Mouse (Mus musculus) erythroblast, embryonic 14.5 days (primary cell): ENCODE data around the gene Edem2. TPM values are rescaled to one million over a fixed set of nuclear protein-coding genes. Genes with fewer than 3 reads are reported as not detected.

Source experiments
- H3K27me3 ChIP-seq: 2 replicates; pipeline ENCODE4 v1.6.1; 2012; ENCODE audit warnings: inconsistent platforms; ENCODE audit not compliant: control insufficient read depth
- H3K36me3 ChIP-seq: 2 replicates; pipeline ENCODE4 v1.6.1; 2012; ENCODE audit warnings: mild to moderate bottlenecking, inconsistent platforms; ENCODE audit not compliant: control insufficient read depth
- H3K4me1 ChIP-seq: 2 replicates; pipeline ENCODE4 v1.6.1; 2012; ENCODE audit warnings: inconsistent platforms; ENCODE audit not compliant: control insufficient read depth
- H3K4me3 ChIP-seq: replicated peaks from 2 replicates; pipeline ENCODE3; 2012; ENCODE audit warnings: moderate library complexity, mild to moderate bottlenecking, inconsistent platforms
- H3K9me3 ChIP-seq: 2 replicates; pipeline ENCODE4 v1.6.1; 2012; ENCODE audit warnings: low read length, inconsistent platforms, mixed read lengths; ENCODE audit not compliant: control insufficient read depth
- GATA1 ChIP-seq: IDR thresholded peaks from 2 replicates; pipeline ENCODE4 v1.6.1; 2012; ENCODE audit warnings: low read length, inconsistent platforms, mixed read lengths
- TAL1 ChIP-seq: IDR thresholded peaks from 3 replicates; pipeline ENCODE4 v1.6.1; 2012; ENCODE audit warnings: low read length, inconsistent platforms, mixed read lengths
- polyA plus RNA-seq: library from polyadenylated mRNA; stranded (reverse); fragments of >175 nt; gene quantifications from 2 replicates; pipeline ENCODE4 v1.2.3, GENCODE M21; 2012

Edem2 gene
- polyA plus RNA-seq, 1 experiment: 2.8 TPM

DNA sequence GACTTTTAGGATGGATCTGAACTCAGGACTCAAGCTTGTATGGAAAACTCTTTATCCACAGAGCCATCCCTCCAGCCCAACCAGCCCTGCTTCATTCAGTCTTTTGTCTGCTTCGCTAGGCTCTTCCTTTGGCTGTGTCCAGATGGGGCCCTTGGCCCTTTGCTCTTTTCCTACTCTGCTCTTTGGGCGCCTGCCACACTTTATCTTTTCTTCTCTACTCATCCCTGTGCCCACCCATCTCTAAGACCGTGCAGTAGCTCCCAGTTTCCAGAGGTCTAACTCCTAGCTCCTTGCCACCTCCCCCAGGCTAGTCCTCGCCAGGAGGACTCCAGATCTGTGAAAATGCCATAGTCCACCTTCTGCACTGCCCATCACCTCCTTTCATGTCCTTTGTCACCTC is 44.4 kb upstream of the Edem2 start:
- Histone ChIP-seq H3K27me3 (peaks cover 70% of the 10 kb centered on the region), H3K9me3 (no peaks in the 10 kb centered on the region; the same call in 1 of the 2 replicates), H3K36me3 (no peaks in the 10 kb centered on the region), H3K4me1 (peaks cover 2% of the 10 kb centered on the region), H3K4me3 (no peak overlapping the region)
- no peak for TF ChIP-seq TAL1

DNA sequence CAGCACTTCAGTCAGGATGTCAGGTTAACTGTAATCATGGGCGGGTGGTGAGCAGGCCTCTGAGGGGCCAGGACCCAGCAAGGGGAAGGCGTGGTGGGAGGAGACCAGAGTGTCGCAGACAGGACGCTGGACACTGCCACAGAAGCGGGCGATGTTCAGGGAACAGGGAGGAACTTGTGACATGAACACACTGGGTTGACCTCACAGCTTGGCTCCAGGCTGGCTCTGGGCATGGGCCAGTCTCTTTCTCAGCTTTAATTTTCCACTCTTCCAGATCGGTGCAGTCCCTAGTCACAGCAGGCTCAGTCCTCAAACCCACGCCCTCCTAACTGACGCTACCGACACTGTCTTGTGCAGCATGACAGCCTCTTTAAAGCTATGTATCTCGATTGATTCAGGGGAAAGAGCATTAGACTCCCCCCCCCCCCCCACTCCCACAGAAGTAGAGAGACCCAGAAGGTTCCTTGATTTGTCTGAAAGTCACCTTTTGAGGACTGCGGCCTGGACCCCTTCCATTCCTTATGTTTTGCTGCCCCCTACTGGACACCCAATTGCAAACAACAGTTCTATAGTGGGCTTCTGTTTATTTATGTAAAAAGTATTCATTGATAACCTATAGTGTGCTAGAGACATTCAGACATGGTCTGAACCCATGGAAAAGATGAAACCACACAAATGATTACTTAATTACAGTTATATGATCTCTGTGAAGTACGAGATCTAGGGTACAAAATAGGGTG is 35.6 kb upstream of the Edem2 start:
- no peaks in the 10 kb centered on the region for H3K36me3 ChIP-seq
- TF ChIP-seq TAL1: no peak
- no peak for TF ChIP-seq GATA1
- no peak overlapping the region for H3K4me3 ChIP-seq
- peaks cover 4% of the 10 kb centered on the region; the same call in 1 of the 2 replicates for H3K27me3 ChIP-seq
- no peaks in the 10 kb centered on the region for H3K9me3 ChIP-seq
- no peaks in the 10 kb centered on the region; the same call in 1 of the 2 replicates for H3K4me1 ChIP-seq

DNA sequence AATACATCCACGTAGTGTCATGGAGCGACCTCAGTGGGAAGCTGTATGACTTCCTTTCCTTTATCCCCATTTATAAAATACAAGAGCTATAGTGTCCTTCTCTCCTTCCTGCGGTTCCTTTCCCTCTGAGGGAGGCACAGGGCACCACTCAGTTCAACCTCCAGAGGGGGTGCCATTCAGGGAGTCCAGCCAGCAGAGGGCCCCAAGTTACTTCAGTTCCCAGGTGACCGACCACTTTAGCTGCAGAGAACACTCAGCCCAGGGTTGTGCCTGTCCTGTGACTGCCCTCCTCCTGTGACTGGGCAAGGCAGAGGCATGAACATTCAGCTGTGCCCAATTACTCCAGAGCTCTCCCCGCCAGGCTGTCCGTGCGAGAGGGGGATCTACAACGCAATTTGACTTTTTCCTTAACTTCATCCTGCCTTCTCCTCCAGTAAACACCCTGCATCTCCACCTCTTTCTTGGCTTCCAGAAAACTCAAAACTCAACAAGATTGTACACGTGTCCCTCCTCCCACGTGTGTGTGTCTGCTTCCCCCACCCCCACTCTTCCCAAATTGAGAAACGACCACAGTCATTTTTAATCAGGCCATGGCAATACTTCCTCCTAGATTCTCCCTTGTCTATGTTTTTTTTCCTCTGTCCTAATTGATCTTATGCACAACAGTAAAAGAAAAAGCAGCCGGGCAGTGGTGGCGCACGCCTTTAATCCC is 27.7 kb upstream of the Edem2 start:
- Histone ChIP-seq H3K27me3 (peaks cover 21% of the 10 kb centered on the region), H3K36me3 (no peaks in the 10 kb centered on the region), H3K4me1 (no peaks in the 10 kb centered on the region), H3K4me3 (no peak overlapping the region), H3K9me3 (no peaks in the 10 kb centered on the region)
- TF ChIP-seq TAL1: no peak
- TF ChIP-seq GATA1: no peak

DNA sequence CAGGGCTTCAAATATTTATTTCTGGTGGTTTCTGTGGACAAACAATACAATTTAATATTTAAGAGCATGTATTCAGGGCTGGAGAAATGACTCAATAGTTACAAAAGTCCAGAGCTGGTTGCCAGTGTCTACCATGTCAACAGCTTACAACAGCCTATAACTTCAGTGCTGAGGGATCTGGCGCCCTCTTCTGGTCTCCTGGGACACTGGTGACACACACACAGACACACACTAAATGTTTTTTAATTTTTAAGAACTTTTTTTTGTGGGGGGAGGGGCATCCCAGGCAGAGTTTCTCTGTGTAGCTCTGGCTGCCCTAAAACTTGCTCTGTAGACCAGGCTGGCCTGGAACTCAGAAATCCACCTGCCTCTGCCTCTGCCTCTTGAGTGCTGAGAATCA is 26.5 kb upstream of the Edem2 start:
- H3K4me3 ChIP-seq: no peak overlapping the region
- no peaks in the 10 kb centered on the region for H3K4me1 ChIP-seq
- H3K27me3 ChIP-seq: peaks cover 33% of the 10 kb centered on the region
- TF ChIP-seq GATA1 (no peak), TAL1 (no peak)
- H3K36me3 ChIP-seq: no peaks in the 10 kb centered on the region
- H3K9me3 ChIP-seq: no peaks in the 10 kb centered on the region

DNA sequence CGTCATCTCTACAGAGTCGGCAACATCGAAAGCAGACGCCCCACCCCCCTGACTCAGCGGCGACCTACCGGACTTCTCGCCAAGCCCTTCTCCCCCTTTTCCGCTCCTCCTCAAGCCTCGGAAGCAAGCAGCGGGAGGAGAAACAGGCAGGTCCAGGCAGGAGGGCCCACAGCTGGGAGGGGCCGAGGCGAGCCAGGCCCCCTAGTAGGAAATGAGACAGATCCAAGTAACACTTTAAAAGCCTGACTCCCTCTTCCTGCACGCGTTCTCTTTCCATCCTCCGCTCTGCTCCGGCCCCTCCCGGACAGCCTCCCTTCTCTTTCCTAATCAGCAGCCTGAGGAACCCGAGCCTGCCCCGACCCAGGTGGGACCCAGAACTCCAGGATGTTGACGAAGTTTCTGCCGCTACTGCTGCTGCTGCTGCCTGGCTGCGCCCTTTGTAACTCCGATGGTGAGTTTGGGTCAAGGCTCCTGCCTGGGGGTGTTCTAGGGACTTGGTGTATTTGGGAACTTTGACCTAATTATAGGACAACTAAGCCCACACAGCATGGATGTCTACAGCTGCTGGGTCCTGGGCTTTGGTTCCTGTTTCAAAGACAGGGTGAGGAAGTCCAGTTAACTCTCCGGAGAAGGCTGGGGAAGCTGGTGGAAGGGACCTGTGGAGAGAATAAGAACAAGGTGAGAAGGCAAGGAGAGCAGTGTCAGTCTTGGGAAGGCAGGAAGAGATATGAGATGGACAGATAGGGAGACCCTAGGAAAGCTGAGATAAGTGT is 21.9 kb upstream of the Edem2 start, which contains the start of gene Procr:
TSS of gene Procr (plus strand) at position 104 of the 773 bp plus-strand sequence.
- H3K4me3 ChIP-seq: no peak within 1 kb of the TSS
- peaks cover 50% of the 10 kb centered on the region for H3K27me3 ChIP-seq
- H3K9me3 ChIP-seq: no peaks in the 10 kb centered on the region
- H3K36me3 ChIP-seq: no peaks in the 10 kb centered on the region
- TF ChIP-seq GATA1 (no peak), TAL1 (no peak)
- H3K4me1 ChIP-seq: no peaks in the 10 kb centered on the region

DNA sequence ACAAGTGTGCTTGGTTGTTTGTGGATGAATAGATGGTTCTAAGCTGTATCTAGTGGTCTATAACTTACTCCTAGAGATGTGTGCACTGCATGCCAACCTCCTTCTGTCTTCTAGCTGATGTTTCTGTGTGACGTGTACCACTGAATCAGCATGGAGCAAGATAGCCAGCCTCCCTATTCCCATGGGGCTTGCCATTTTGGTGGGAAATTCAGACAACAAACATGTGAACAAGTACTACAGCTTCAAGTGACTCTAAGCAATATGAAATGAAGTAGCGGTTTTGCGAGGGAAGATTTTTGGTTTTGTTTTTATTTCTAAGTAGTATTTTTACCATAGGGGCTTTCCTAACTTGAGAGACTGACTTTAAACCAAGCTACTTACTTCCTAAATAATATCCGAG is 20.1 kb upstream of the Edem2 start:
- no peak for TF ChIP-seq GATA1
- TF ChIP-seq TAL1: no peak
- no peaks in the 10 kb centered on the region for H3K4me1 ChIP-seq
- H3K27me3 ChIP-seq: peaks cover 61% of the 10 kb centered on the region
- H3K4me3 ChIP-seq: no peak overlapping the region
- H3K9me3 ChIP-seq: no peaks in the 10 kb centered on the region
- no peaks in the 10 kb centered on the region for H3K36me3 ChIP-seq

DNA sequence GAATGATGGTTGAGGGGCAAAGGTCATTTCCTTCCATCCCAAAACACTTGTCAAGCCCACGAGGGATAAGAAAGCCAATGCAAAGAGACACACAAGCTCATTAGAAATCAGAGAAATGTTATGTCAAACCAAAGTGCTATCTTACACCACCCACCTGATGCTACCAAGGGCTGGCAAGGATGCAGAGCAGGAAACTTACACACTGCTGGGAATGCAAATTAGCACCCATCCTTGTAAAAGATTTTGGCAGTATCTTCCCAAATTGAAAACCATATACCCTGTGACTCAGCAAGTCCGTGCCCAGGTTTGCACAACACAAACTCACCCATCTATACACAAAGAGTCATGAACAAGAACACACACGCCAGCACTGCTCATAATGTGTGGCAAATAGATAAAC is 16.2 kb upstream of the Edem2 start:
- peaks cover 49% of the 10 kb centered on the region for H3K27me3 ChIP-seq
- no peak for TF ChIP-seq GATA1
- no peak for TF ChIP-seq TAL1
- no peaks in the 10 kb centered on the region for H3K9me3 ChIP-seq
- H3K4me1 ChIP-seq: peaks cover 10% of the 10 kb centered on the region
- H3K4me3 ChIP-seq: no peak overlapping the region
- H3K36me3 ChIP-seq: no peaks in the 10 kb centered on the region

DNA sequence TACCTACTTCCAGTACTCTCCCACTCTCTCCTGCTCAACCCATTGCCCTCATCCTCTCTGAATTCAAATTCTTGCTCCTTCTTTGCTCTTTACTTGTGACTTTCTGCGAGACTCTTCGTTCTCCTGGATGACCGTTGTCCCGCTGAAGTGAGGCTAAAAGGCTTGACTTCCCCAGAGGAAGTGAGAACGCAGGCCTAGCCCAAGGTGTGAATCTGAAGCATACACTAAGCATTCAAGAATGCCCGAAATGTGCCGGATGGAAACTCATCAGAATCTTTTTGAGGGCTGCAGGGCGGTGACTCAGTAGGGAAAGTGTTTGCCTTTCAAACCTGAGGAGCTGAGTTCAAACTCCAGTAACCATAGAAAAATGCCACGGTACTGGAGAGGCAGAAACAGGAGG is 14.1 kb upstream of the Edem2 start:
- H3K4me3 ChIP-seq: no peak overlapping the region

DNA sequence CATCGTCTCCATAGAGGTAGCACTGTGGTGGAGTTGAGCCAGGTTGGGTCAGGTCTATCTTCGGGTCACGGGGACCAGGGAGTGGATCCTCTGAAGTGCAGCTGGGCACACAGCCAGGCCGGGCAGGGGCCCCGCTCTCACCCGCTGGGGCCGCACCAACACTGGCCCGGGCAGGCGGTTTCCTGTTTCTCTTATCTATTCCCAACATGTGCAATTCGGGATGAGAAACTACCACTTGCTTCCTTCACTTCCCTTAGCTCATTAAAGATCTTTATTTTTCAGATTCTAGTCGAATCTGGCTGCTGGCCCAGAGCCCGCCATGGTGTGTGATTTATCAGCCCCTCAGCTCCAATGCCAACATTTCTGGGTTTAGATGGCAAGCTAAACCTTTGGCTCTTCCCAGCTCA is 13.7 kb upstream of the Edem2 start:
- TF ChIP-seq TAL1 (no peak), GATA1 (no peak)
- H3K4me1 ChIP-seq: peaks cover 10% of the 10 kb centered on the region
- H3K27me3 ChIP-seq: peaks cover 37% of the 10 kb centered on the region
- H3K9me3 ChIP-seq: no peaks in the 10 kb centered on the region
- H3K36me3 ChIP-seq: no peaks in the 10 kb centered on the region
- H3K4me3 ChIP-seq: no peak overlapping the region

More for the DNA sequence above, 14.1 kb upstream of the Edem2 start:
- Histone ChIP-seq H3K4me1 (peaks cover 10% of the 10 kb centered on the region), H3K36me3 (no peaks in the 10 kb centered on the region), H3K9me3 (no peaks in the 10 kb centered on the region), H3K27me3 (peaks cover 37% of the 10 kb centered on the region)
- TF ChIP-seq GATA1 (no peak), TAL1 (no peak)
